Mouse (Mus musculus) forebrain, embryonic 12.5 days (tissue): ENCODE results near the gene Sorcs3. TPM values are rescaled to one million over a fixed set of nuclear protein-coding genes. Genes with fewer than 3 reads are reported as not detected.

Experiments used
- ATAC-seq: fragments of 200-750 bp; cut with Nextera tagmentation; 2 replicates; pipeline ENCODE4 v1.8.0; 2017; ENCODE audit warnings: moderate TSS enrichment; ENCODE audit not compliant: low FRiP score
- H3K27ac ChIP-seq: fragments of 300-500 bp; sonication (generic); 2 replicates; pipeline ENCODE4 v1.5.1; 2016; ENCODE audit warnings: mild to moderate bottlenecking
- H3K27me3 ChIP-seq: fragments of 300-500 bp; sonication (generic); 2 replicates; pipeline ENCODE4 v1.6.1; 2016; ENCODE audit warnings: mild to moderate bottlenecking
- H3K36me3 ChIP-seq: fragments of 300-500 bp; sonication (generic); replicated peaks from 2 replicates; pipeline ENCODE4 v1.6.1; 2016; ENCODE audit warnings: mild to moderate bottlenecking
- H3K4me1 ChIP-seq: fragments of 300-500 bp; sonication (generic); 2 replicates; pipeline ENCODE4 v1.6.1; 2016
- H3K4me2 ChIP-seq: fragments of 300-500 bp; sonication (generic); 2 replicates; pipeline ENCODE4 v1.6.1; 2016; ENCODE audit warnings: mild to moderate bottlenecking, moderate library complexity
- H3K4me3 ChIP-seq: fragments of 300-500 bp; sonication (generic); replicated peaks from 2 replicates; pipeline ENCODE4 v1.5.1; 2016; ENCODE audit warnings: mild to moderate bottlenecking
- H3K9ac ChIP-seq: fragments of 300-500 bp; sonication (generic); 2 replicates; pipeline ENCODE4 v1.6.1; 2016; ENCODE audit warnings: mild to moderate bottlenecking
- H3K9me3 ChIP-seq: fragments of 300-500 bp; sonication (generic); 2 replicates; pipeline ENCODE4 v1.6.1; 2016
- WGBS: fragments of 180-500 bp; shearing (Covaris S2); methylation state at CpG from one replicate; pipeline ENCODE4 v1.1.7; 2016; 5-methylcytosine and 5-hydroxymethylcytosine counted together
- polyA plus RNA-seq: library from polyadenylated mRNA; unstranded; fragments of >200 nt; fragmentation: Nextera tagmentation; extraction: Ambion mirVana; gene quantifications from 2 replicates; pipeline ENCODE4 v1.2.1, GENCODE M21; 2016

The Sorcs3 gene
- 4.9 and 5.5 TPM in 2 replicates for polyA plus RNA-seq

GRCm38 (mm10) chr19:48205929-48206814, at the start of gene Sorcs3:
Sorcs3 (plus strand) TSS chr19:48206025.
- under 1% methylated on average over 67 of the region's 70 CpGs for WGBS
- Histone ChIP-seq H3K4me2 (peak within 1 kb of the TSS; percentile 99), H3K27me3 (peaks cover 62% of the 10 kb centered on the region), H3K27ac (0 out of 2 replicates have a peak within 1 kb of the TSS, but pooled peaks have one; percentile 21), H3K9me3 (no peaks in the 10 kb centered on the region), H3K36me3 (no peaks in the 10 kb centered on the region), H3K4me3 (peak within 1 kb of the TSS; percentile 61), H3K9ac (peak within 1 kb of the TSS; percentile 69), H3K4me1 (peaks cover 32% of the 10 kb centered on the region)
- ATAC-seq = peak; percentile 54

GRCm38 (mm10) chr19:48165341-48165740, 40.5 kb upstream of the Sorcs3 start:
- Histone ChIP-seq H3K36me3 (no peaks in the 10 kb centered on the region), H3K4me3 (no peak overlapping the region), H3K27ac (no peak overlapping the region), H3K4me1 (no peaks in the 10 kb centered on the region), H3K4me2 (no peak overlapping the region), H3K9ac (no peak overlapping the region), H3K27me3 (no peaks in the 10 kb centered on the region), H3K9me3 (no peaks in the 10 kb centered on the region)
- no peak for ATAC-seq
- 89% methylated on average over 3 of the region's 3 CpGs for WGBS

- no peak overlapping the region for H3K27ac ChIP-seq
- 56% methylated on average over 1 of the region's 1 CpGs for WGBS
- no peak for ATAC-seq
- no peaks in the 10 kb centered on the region for H3K4me1 ChIP-seq
- H3K36me3 ChIP-seq = no peaks in the 10 kb centered on the region
- H3K4me2 ChIP-seq = no peak overlapping the region
- no peaks in the 10 kb centered on the region for H3K9me3 ChIP-seq
- no peaks in the 10 kb centered on the region for H3K27me3 ChIP-seq
- H3K9ac ChIP-seq = no peak overlapping the region
- H3K4me3 ChIP-seq = no peak overlapping the region
Observed at GRCm38 (mm10) chr19:48167110-48167509, 38.7 kb upstream of the Sorcs3 start.

GRCm38 (mm10) chr19:48168284-48168683, 37.5 kb upstream of the Sorcs3 start:
- Histone ChIP-seq H3K9ac (no peak overlapping the region), H3K27ac (no peak overlapping the region), H3K9me3 (no peaks in the 10 kb centered on the region), H3K36me3 (no peaks in the 10 kb centered on the region), H3K4me3 (no peak overlapping the region), H3K4me1 (no peaks in the 10 kb centered on the region), H3K27me3 (no peaks in the 10 kb centered on the region), H3K4me2 (no peak overlapping the region)
- WGBS = 54% methylated on average over 5 of the region's 5 CpGs
- no peak for ATAC-seq

GRCm38 (mm10) chr19:48174717-48175116, 31.1 kb upstream of the Sorcs3 start:
- Histone ChIP-seq H3K4me3 (no peak overlapping the region), H3K9me3 (no peaks in the 10 kb centered on the region), H3K4me2 (no peak overlapping the region), H3K36me3 (no peaks in the 10 kb centered on the region), H3K4me1 (no peaks in the 10 kb centered on the region), H3K27me3 (no peaks in the 10 kb centered on the region), H3K27ac (no peak overlapping the region), H3K9ac (no peak overlapping the region)
- no peak for ATAC-seq
- WGBS = 69% methylated on average over 4 of the region's 4 CpGs

GRCm38 (mm10) chr19:48203928-48204470, 1.8 kb upstream of the Sorcs3 start:
- Histone ChIP-seq H3K27ac (no peak overlapping the region), H3K4me1 (peaks cover 30% of the 10 kb centered on the region), H3K9me3 (no peaks in the 10 kb centered on the region), H3K36me3 (no peaks in the 10 kb centered on the region), H3K4me2 (peak overlapping the region; percentile 99), H3K9ac (0 out of 2 replicates have a peak overlapping the region, but pooled peaks have one; percentile 69), H3K4me3 (peak overlapping the region; percentile 61), H3K27me3 (peaks cover 52% of the 10 kb centered on the region)
- 3% methylated on average over 20 of the region's 22 CpGs for WGBS
- peak; percentile 56 for ATAC-seq

- WGBS = 1% methylated on average over 8 of the region's 8 CpGs
- Histone ChIP-seq H3K36me3 (no peaks in the 10 kb centered on the region), H3K4me2 (peak overlapping the region; percentile 99), H3K4me1 (peaks cover 30% of the 10 kb centered on the region), H3K9ac (peak overlapping the region; percentile 69; the same call in 1 of the 2 replicates), H3K27me3 (peaks cover 56% of the 10 kb centered on the region), H3K4me3 (peak overlapping the region; percentile 61), H3K27ac (no peak overlapping the region), H3K9me3 (no peaks in the 10 kb centered on the region)
- ATAC-seq = no peak
Observed at GRCm38 (mm10) chr19:48204476-48204875, 1.3 kb upstream of the Sorcs3 start.

GRCm38 (mm10) chr19:48204892-48205761, 698 bp upstream of the Sorcs3 start:
- peak overlapping the region; percentile 69 for H3K9ac ChIP-seq
- peak overlapping the region; percentile 99 for H3K4me2 ChIP-seq
- H3K4me3 ChIP-seq = peak overlapping the region; percentile 61
- under 1% methylated on average over 42 of the region's 62 CpGs for WGBS
- H3K36me3 ChIP-seq = no peaks in the 10 kb centered on the region
- H3K27me3 ChIP-seq = peaks cover 62% of the 10 kb centered on the region
- peak; percentile 52 for ATAC-seq
- H3K9me3 ChIP-seq = no peaks in the 10 kb centered on the region
- peaks cover 32% of the 10 kb centered on the region for H3K4me1 ChIP-seq
- no peak overlapping the region for H3K27ac ChIP-seq

- no peaks in the 10 kb centered on the region for H3K36me3 ChIP-seq
- H3K9me3 ChIP-seq = peaks cover 2% of the 10 kb centered on the region; the same call in 1 of the 2 replicates
- peak overlapping the region; percentile 61 for H3K4me3 ChIP-seq
- peaks cover 62% of the 10 kb centered on the region for H3K27me3 ChIP-seq
- WGBS = 1% methylated on average over 21 of the region's 21 CpGs
- ATAC-seq = no peak
- H3K27ac ChIP-seq = no peak overlapping the region
- H3K9ac ChIP-seq = peak overlapping the region; percentile 69
- peaks cover 32% of the 10 kb centered on the region for H3K4me1 ChIP-seq
- H3K4me2 ChIP-seq = peak overlapping the region; percentile 99
Observed at GRCm38 (mm10) chr19:48206861-48207730, 1.3 kb downstream of the Sorcs3 start.

GRCm38 (mm10) chr19:48207731-48208370, 2.0 kb downstream of the Sorcs3 start:
- H3K27ac ChIP-seq = no peak overlapping the region
- peak overlapping the region; percentile 69; the same call in 1 of the 2 replicates for H3K9ac ChIP-seq
- H3K4me3 ChIP-seq = peak overlapping the region; percentile 61
- H3K4me2 ChIP-seq = peak overlapping the region; percentile 99
- H3K4me1 ChIP-seq = peaks cover 32% of the 10 kb centered on the region
- WGBS = 5% methylated on average over 10 of the region's 10 CpGs
- H3K27me3 ChIP-seq = peaks cover 62% of the 10 kb centered on the region
- no peak for ATAC-seq
- peaks cover 8% of the 10 kb centered on the region; the same call in 1 of the 2 replicates for H3K9me3 ChIP-seq
- H3K36me3 ChIP-seq = no peaks in the 10 kb centered on the region

GRCm38 (mm10) chr19:48215379-48215778, 9.6 kb downstream of the Sorcs3 start:
- H3K4me2 ChIP-seq = no peak overlapping the region
- H3K27me3 ChIP-seq = peaks cover 3% of the 10 kb centered on the region; the same call in 1 of the 2 replicates
- H3K9ac ChIP-seq = no peak overlapping the region
- H3K4me3 ChIP-seq = no peak overlapping the region
- ATAC-seq = no peak
- peaks cover 8% of the 10 kb centered on the region; the same call in 1 of the 2 replicates for H3K9me3 ChIP-seq
- H3K27ac ChIP-seq = no peak overlapping the region
- H3K36me3 ChIP-seq = no peaks in the 10 kb centered on the region
- no peaks in the 10 kb centered on the region; the same call in 1 of the 2 replicates for H3K4me1 ChIP-seq
